Mouse (Mus musculus) heart, adult 2 months (tissue): ENCODE measurements at regions not wholly inside any gene's neighbourhood (a gene's known extent, or its start where the extent isn't known, plus 50 kb on each side); places are given as distances from the start of the nearest gene placed in this dataset.

Experiments used
- DNase-seq, 2 experiments: peaks; one replicate each; pipeline ENCODE4 v3.0.0; 2021
- H3K27ac ChIP-seq: fragments of 200-600 bp; 2 replicates; pipeline ENCODE4 v1.8.1; 2022
- H3K27me3 ChIP-seq: fragments of 200-500 bp; 2 replicates; pipeline ENCODE4 v1.6.1; 2012; ENCODE audit warnings: mild to moderate bottlenecking, low read length, inconsistent platforms, mixed read lengths; ENCODE audit not compliant: control insufficient read depth, insufficient read depth
- H3K36me3 ChIP-seq: fragments of 200-500 bp; 2 replicates; pipeline ENCODE4 v1.6.1; 2012; ENCODE audit warnings: low read length, inconsistent platforms; ENCODE audit not compliant: control insufficient read depth, insufficient read depth
- H3K4me1 ChIP-seq: fragments of 200-500 bp; 2 replicates; pipeline ENCODE4 v1.6.1; 2011; ENCODE audit warnings: low read length; ENCODE audit not compliant: control insufficient read depth, insufficient read depth
- H3K4me3 ChIP-seq: fragments of 200-600 bp; 2 replicates; pipeline ENCODE4 v1.8.1; 2022
- H3K79me2 ChIP-seq: fragments of 200-500 bp; replicated peaks from 2 replicates; pipeline ENCODE4 v1.6.1; 2012; ENCODE audit warnings: mild to moderate bottlenecking, inconsistent platforms, low read length, moderate library complexity, mixed read lengths; ENCODE audit not compliant: control insufficient read depth, insufficient read depth
- H3K9ac ChIP-seq: fragments of 200-500 bp; 2 replicates; pipeline ENCODE4 v1.6.1; 2012; ENCODE audit warnings: low read depth, mild to moderate bottlenecking, control low read depth, inconsistent platforms, low read length, mixed read lengths
- CTCF ChIP-seq: fragments of 200-600 bp; IDR thresholded peaks from 2 replicates; pipeline ENCODE4 v1.8.1; 2022; ENCODE audit warnings: antibody characterized with exemption, mild to moderate bottlenecking, moderate library complexity
- EP300 ChIP-seq: fragments of 200-500 bp; IDR thresholded peaks from 2 replicates; pipeline ENCODE4 v1.6.1; 2011; ENCODE audit warnings: low read depth, low read length, control low read depth; ENCODE audit not compliant: insufficient read depth
- POLR2A ChIP-seq: fragments of 200-500 bp; IDR thresholded peaks from 2 replicates; pipeline ENCODE4 v1.6.1; 2011; ENCODE audit warnings: mild to moderate bottlenecking, low read depth, low read length, control low read depth; ENCODE audit not compliant: insufficient read depth
- WGBS: fragments of 180-500 bp; shearing (Covaris S2); methylation state at CpG from one replicate; pipeline ENCODE4 v1.1.7; 2018; 5-methylcytosine and 5-hydroxymethylcytosine counted together
- intact Hi-C: fragments of 180-260 bp; cut with DNase I; formaldehyde crosslinking; loops from one replicate; pipeline ENCODE4 v1.15.1; 2025

DNA sequence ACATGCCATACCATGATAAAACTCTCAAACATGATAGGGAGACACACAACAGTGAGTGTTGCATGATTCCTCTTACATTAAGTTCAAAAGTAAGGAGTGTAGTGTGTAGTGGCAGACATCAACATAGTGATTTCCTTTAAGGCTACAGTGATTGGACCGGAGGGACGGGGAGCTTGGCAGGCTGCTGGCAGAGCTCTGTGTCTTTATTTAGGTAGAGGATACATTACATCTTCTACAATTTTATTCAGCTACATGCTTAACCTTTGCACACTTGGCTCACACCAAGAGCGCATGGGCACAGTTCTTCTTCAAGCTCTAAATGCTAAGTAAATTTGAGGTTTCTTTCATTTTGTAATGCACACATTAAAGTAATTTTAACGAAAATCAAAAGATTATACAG lies 194.6 kb upstream of the Pter start:
- H3K4me3 ChIP-seq = no peak overlapping the region
- no peaks in the 10 kb centered on the region for H3K79me2 ChIP-seq
- H3K9ac ChIP-seq = no peak overlapping the region
- H3K4me1 ChIP-seq = no peaks in the 10 kb centered on the region
- H3K27ac ChIP-seq = no peak overlapping the region
- intact Hi-C loops = no loop called here
- no peaks in the 10 kb centered on the region for H3K27me3 ChIP-seq
- TF ChIP-seq POLR2A (no peak), CTCF (no peak), EP300 (no peak)
- H3K36me3 ChIP-seq = no peaks in the 10 kb centered on the region
- DNase-seq = no peak
- WGBS = 52% methylated on average over 4 of the region's 4 CpGs

DNA sequence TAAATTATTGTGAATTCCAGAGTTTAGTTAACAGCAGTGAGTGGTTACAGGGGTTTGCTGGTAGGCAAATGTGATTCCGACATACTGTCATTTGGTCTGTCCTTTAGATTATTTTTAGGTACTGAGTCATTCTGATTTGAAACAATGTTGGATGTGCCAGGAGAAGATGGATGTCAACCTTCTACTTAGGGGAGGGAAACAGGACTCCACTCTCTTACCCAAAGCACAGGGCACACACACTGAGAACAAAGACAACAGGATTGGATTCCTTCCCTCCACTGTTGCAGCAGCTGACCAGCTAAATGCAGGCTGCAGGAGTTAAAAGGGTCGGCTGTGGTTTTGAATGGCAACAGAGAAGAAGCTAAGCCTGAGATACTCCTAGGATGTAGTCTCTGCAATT lies 186.7 kb upstream of the Pter start:
- peaks cover 3% of the 10 kb centered on the region; the same call in 1 of the 2 replicates for H3K4me1 ChIP-seq
- intact Hi-C loops = no loop called here

GRCm38 (mm10) chr2:12746856-12747255 lies 177.0 kb upstream of the Pter start:
- Histone ChIP-seq H3K4me1 (peaks cover 1% of the 10 kb centered on the region), H3K79me2 (no peaks in the 10 kb centered on the region), H3K4me3 (no peak overlapping the region), H3K9ac (no peak overlapping the region), H3K27me3 (no peaks in the 10 kb centered on the region), H3K36me3 (peaks cover 5% of the 10 kb centered on the region; the same call in 1 of the 2 replicates), H3K27ac (peak overlapping the region; percentile 86)
- intact Hi-C loops = no loop called here
- WGBS = 31% methylated on average over 1 of the region's 1 CpGs
- TF ChIP-seq CTCF (no peak), EP300 (no peak), POLR2A (no peak)
- DNase-seq = no peak

More for the DNA sequence above, 186.7 kb upstream of the Pter start:
- H3K9ac ChIP-seq = no peak overlapping the region
- peaks cover 2% of the 10 kb centered on the region; the same call in 1 of the 2 replicates for H3K36me3 ChIP-seq
- peak overlapping the region; percentile 49 for H3K27ac ChIP-seq
- no peak overlapping the region for H3K4me3 ChIP-seq
- no peak for DNase-seq
- no peaks in the 10 kb centered on the region for H3K27me3 ChIP-seq
- H3K79me2 ChIP-seq = no peaks in the 10 kb centered on the region
- 43% methylated on average over 2 of the region's 2 CpGs for WGBS
- TF ChIP-seq POLR2A (no peak), EP300 (no peak), CTCF (no peak)

- Histone ChIP-seq H3K9ac (no peak overlapping the region), H3K36me3 (no peaks in the 10 kb centered on the region), H3K79me2 (no peaks in the 10 kb centered on the region), H3K27ac (no peak overlapping the region), H3K4me1 (no peaks in the 10 kb centered on the region), H3K4me3 (no peak overlapping the region), H3K27me3 (no peaks in the 10 kb centered on the region)
- DNase-seq = no peak
- no peak for TF ChIP-seq EP300
- TF ChIP-seq CTCF = no peak
- no peak for TF ChIP-seq POLR2A
- WGBS = 37% methylated on average over 1 of the region's 1 CpGs
- intact Hi-C loops = no loop called here
These were observed 165.0 kb upstream of the Pter start for GRCm38 (mm10) chr2:12758816-12759215.

GRCm38 (mm10) chr2:12759931-12760330 lies 163.9 kb upstream of the Pter start:
- no peaks in the 10 kb centered on the region for H3K27me3 ChIP-seq
- no peaks in the 10 kb centered on the region for H3K4me1 ChIP-seq
- no peak for DNase-seq
- TF ChIP-seq CTCF (no peak), POLR2A (no peak), EP300 (no peak)
- intact Hi-C loops = no loop called here
- no peaks in the 10 kb centered on the region for H3K36me3 ChIP-seq
- H3K27ac ChIP-seq = no peak overlapping the region
- no peak overlapping the region for H3K4me3 ChIP-seq
- 82% methylated on average over 3 of the region's 3 CpGs for WGBS
- H3K79me2 ChIP-seq = no peaks in the 10 kb centered on the region
- no peak overlapping the region for H3K9ac ChIP-seq

DNA sequence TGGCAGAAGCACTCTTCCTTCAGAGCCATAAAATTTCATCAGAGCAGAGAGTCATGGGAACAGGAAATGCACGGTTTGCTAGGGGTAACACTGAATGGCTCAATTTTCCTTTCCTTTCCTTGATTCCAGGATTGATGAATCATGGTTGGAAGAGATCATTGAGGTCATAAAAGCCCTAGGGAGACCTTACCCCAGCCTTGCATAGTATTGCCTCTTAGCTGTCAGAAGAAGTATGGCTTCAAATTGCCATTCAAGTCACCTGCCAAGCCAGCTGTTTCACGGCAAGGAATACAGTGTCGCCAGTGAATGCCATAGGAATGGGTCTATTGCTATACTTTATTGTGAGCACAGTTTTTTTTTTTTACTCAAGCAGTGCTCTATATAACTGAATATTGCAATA lies 162.4 kb upstream of the Pter start:
- intact Hi-C loops = no loop called here
- TF ChIP-seq POLR2A (no peak), CTCF (no peak), EP300 (no peak)
- 72% methylated on average over 3 of the region's 3 CpGs for WGBS
- H3K27me3 ChIP-seq = no peaks in the 10 kb centered on the region
- no peaks in the 10 kb centered on the region for H3K4me1 ChIP-seq
- H3K27ac ChIP-seq = no peak overlapping the region
- no peak for DNase-seq
- H3K9ac ChIP-seq = no peak overlapping the region
- H3K79me2 ChIP-seq = no peaks in the 10 kb centered on the region
- no peak overlapping the region for H3K4me3 ChIP-seq
- H3K36me3 ChIP-seq = no peaks in the 10 kb centered on the region

DNA sequence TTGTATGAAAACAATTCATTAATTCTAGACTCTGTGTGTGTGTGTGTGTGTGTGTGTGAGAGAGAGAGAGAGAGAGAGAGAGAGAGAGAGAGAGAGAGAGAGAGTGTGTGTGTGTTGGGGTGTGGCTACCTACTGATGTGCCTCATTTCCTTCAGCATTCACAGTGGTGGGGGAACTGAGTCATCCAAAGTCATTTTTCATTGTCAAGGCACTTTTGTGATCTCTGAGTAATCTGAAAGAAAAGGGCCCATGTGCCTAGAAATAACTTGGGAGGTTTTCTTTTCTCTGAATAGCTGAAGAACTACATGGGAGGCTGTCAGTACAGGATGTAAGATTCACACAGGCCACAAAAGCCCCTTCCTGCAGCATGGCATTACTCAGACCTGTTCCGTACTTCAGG lies 159.3 kb upstream of the Pter start:
- H3K79me2 ChIP-seq = no peaks in the 10 kb centered on the region
- intact Hi-C loops = no loop called here
- H3K36me3 ChIP-seq = no peaks in the 10 kb centered on the region
- no peak overlapping the region for H3K4me3 ChIP-seq
- no peaks in the 10 kb centered on the region for H3K27me3 ChIP-seq
- TF ChIP-seq POLR2A (no peak), CTCF (no peak), EP300 (no peak)
- H3K9ac ChIP-seq = no peak overlapping the region
- no peak overlapping the region for H3K27ac ChIP-seq
- H3K4me1 ChIP-seq = no peaks in the 10 kb centered on the region
- DNase-seq = no peak
- 52% methylated on average over 1 of the region's 1 CpGs for WGBS
